ENCODE assay signal across 13 mouse cellular contexts in genomic region chr3:86754595-86755557, GRCm38 (mm10).
DNase-seq lines count a peak whose midpoint lies in the region; ATAC-seq lines count a peak whose summit lies in the region.
"Had no signal": no experiment of that assay in that cellular context is flagged by ENCODE, and none has a peak within 500 bp of the region (broad histone marks: within the 10 kb centered on the region; RNA-seq: fewer than 3 reads in every experiment).

No protein-coding gene starts in this region.

- WGBS in hindbrain, embryonic 15.5 days, result 65% methylated on average over 14 of the region's 14 CpGs

- no peaks in the 10 kb centered on the region for H3K27me3 ChIP-seq in hindbrain, embryonic 15.5 days
- H3K27me3 ChIP-seq: heart, embryonic 15.5 days had no signal

- no peak overlapping the region for H3K4me3 ChIP-seq in hindbrain, embryonic 15.5 days
- H3K4me3 ChIP-seq: heart, embryonic 15.5 days had no signal

- no peak for ATAC-seq in hindbrain, embryonic 15.5 days (ENCODE audit: low FRiP score, low read depth)
- 0 out of 2 replicates have a peak, but pooled peaks have one; percentile 12 for ATAC-seq in megakaryocyte, adult 5-6 weeks (ENCODE audit: poor library complexity, severe bottlenecking)

- H3K4me2 ChIP-seq in hindbrain, embryonic 15.5 days, result peak overlapping the region; percentile 27
- H3K4me2 ChIP-seq: heart, embryonic 15.5 days; lung, embryonic 14.5 days had no signal

- no peaks in the 10 kb centered on the region for H3K36me3 ChIP-seq in hindbrain, embryonic 15.5 days
- H3K36me3 ChIP-seq: heart, embryonic 15.5 days had no signal

- H3K9me3 ChIP-seq in hindbrain, embryonic 15.5 days, result no peaks in the 10 kb centered on the region
- H3K9me3 ChIP-seq: heart, embryonic 15.5 days had no signal

- intact Hi-C loops in gastrocnemius, postnatal 14 days (cut with DNase I; ENCODE audit: low total_unique reads), result no loop called here

- peak; percentile 10 for DNase-seq in kidney, postnatal 14 days
- DNase-seq in kidney, postnatal 36 days, result no peak
- peak; percentile 50 for DNase-seq in retina, postnatal 1 day
- DNase-seq in cerebellum, adult 9-10 months, result no peak
- no peak for DNase-seq in adrenal gland, adult 18-20 months (ENCODE audit: low spot score in 2 of 2)
- DNase-seq in gastrocnemius, postnatal 14 days, result no peak
- DNase-seq: cerebellum, adult 9-11 months; kidney, postnatal 4 days; lung, embryonic 14.5 days; thymus, postnatal 25 days had no signal

- no peak overlapping the region for H3K9ac ChIP-seq in hindbrain, embryonic 15.5 days
- H3K9ac ChIP-seq: heart, embryonic 15.5 days; lung, embryonic 14.5 days had no signal

- peaks cover 14% of the 10 kb centered on the region for H3K4me1 ChIP-seq in hindbrain, embryonic 15.5 days (replicated peaks)
- H3K4me1 ChIP-seq: heart, embryonic 15.5 days had no signal

- H3K27ac ChIP-seq in hindbrain, embryonic 15.5 days (replicated peaks), result peak overlapping the region; percentile 66
- H3K27ac ChIP-seq: heart, embryonic 15.5 days had no signal

Comparison
In these comparisons a context has a peak if more than half of its experiments do, and no peak if none do; other contexts are left out.
1. DNase-seq: peak in kidney, postnatal 14 days (single experiment) and retina, postnatal 1 day (single experiment); none in kidney, postnatal 36 days (0 of 2), cerebellum, adult 9-10 months (single experiment), adrenal gland, adult 18-20 months (0 of 2) and gastrocnemius, postnatal 14 days (single experiment).